Mouse (Mus musculus): ENCODE data around the gene Aars2. TPM values are rescaled to one million over a fixed set of nuclear protein-coding genes. Genes with fewer than 3 reads are reported as not detected.

Gene Aars2
- polyA plus RNA-seq, 1 experiment: not detected

GRCm38 (mm10) chr17:45566360-45567161, 59.9 kb downstream of the Aars2 start:
- no peak for TF ChIP-seq CTCF (IDR thresholded peaks at IDR 0.05; ENCODE audit: insufficient read depth, low read depth, low read length)
- TF ChIP-seq POLR2A (IDR thresholded peaks at IDR 0.05; ENCODE audit: insufficient read depth, low read depth, low read length): 0 out of 2 replicates have a peak, but pooled peaks have one; percentile 22
- 56% methylated on average over 18 of the region's 18 CpGs for WGBS
- Histone ChIP-seq H3K4me1 (ENCODE audit: control insufficient read depth, insufficient read depth, low read length) (peaks cover 15% of the 10 kb centered on the region), H3K27ac (ENCODE audit: insufficient read depth, low read depth, low read length) (no peak overlapping the region), H3K4me3 (ENCODE audit: insufficient read depth, low read depth, low read length) (no peak overlapping the region)

DNA sequence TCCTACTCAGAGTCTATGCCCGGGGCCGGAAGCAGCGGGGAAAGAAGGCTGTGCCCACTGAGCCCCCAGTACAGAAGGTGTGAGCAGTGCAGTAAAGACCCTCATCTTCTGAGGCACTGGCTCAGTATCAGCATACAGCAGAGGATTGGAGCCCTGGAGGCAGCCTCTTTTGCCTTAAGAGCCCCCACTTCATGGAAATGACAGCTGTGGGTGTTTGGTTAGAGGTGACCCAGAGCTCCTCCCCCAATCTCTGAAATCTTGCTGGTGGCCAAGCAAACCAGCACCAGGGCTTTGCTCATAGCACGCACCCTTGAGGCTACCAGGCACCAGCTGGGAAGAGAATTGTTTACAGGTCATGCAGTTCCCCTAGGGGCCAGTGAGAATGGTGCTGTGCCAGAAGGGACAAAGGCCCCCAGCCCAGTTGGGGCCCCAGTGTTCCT, 60.5 kb downstream of the Aars2 start:
- peaks cover 15% of the 10 kb centered on the region for H3K4me1 ChIP-seq (ENCODE audit: control insufficient read depth, insufficient read depth, low read length)
- H3K4me3 ChIP-seq (ENCODE audit: insufficient read depth, low read depth, low read length): no peak overlapping the region
- WGBS: 34% methylated on average over 4 of the region's 4 CpGs
- TF ChIP-seq POLR2A (IDR thresholded peaks at IDR 0.05; ENCODE audit: insufficient read depth, low read depth, low read length): no peak
- no peak for TF ChIP-seq CTCF (IDR thresholded peaks at IDR 0.05; ENCODE audit: insufficient read depth, low read depth, low read length)
- H3K27ac ChIP-seq (ENCODE audit: insufficient read depth, low read depth, low read length): no peak overlapping the region

DNA sequence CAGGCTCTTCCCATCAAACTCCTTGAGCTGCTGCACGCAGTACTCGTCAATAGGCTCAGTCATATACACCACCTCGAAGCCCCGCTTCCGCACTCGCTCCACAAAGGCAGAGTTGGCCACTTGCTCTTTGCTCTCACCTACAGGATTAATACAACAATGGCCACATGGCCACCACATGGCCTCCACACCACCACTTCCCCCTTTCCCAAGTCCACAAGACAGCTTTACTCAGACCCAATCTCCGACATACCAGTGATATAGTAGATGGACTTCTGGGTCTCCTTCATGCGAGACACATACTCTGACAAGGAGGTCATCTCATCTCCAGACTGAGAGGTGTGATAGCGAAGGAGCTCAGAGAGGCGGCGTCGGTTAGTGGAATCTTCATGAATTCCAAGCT, 62.3 kb downstream of the Aars2 start:
- Histone ChIP-seq H3K4me3 (ENCODE audit: insufficient read depth, low read depth, low read length) (no peak overlapping the region), H3K4me1 (ENCODE audit: control insufficient read depth, insufficient read depth, low read length) (peaks cover 15% of the 10 kb centered on the region), H3K27ac (ENCODE audit: insufficient read depth, low read depth, low read length) (no peak overlapping the region)
- no peak for TF ChIP-seq POLR2A (IDR thresholded peaks at IDR 0.05; ENCODE audit: insufficient read depth, low read depth, low read length)
- TF ChIP-seq CTCF (IDR thresholded peaks at IDR 0.05; ENCODE audit: insufficient read depth, low read depth, low read length): no peak
- WGBS: 82% methylated on average over 12 of the region's 12 CpGs

DNA sequence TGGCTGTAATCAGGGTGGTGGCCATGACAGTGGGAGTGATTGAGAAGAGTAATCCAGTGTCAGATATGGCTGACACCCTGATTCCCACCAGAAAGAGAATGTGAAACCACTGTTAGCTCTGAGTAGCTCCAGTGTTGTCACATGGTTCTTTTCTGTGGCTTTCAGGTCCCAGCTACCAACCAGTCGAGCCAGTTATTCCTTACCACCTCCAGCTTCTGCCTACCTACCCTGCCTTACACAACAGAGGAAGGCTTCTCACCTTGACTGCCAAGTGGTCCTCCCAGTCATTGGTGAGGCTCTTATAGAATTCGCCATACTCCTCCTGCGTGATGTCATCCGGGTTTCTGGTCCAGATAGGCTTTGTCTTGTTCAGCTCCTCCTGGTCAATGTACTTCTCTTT, 63.4 kb downstream of the Aars2 start:
- 74% methylated on average over 4 of the region's 4 CpGs for WGBS
- H3K27ac ChIP-seq (ENCODE audit: insufficient read depth, low read depth, low read length): no peak overlapping the region
- H3K4me1 ChIP-seq (ENCODE audit: control insufficient read depth, insufficient read depth, low read length): peaks cover 11% of the 10 kb centered on the region
- no peak overlapping the region for H3K4me3 ChIP-seq (ENCODE audit: insufficient read depth, low read depth, low read length)
- no peak for TF ChIP-seq CTCF (IDR thresholded peaks at IDR 0.05; ENCODE audit: insufficient read depth, low read depth, low read length)
- TF ChIP-seq POLR2A (IDR thresholded peaks at IDR 0.05; ENCODE audit: insufficient read depth, low read depth, low read length): no peak

Other genes with a start within 250 kb of the Aars2 start
- gene Cdc5l, start 73.1 kb upstream of the Aars2 start, polyA plus RNA-seq (2012; ENCODE audit: insufficient read depth, insufficient read length, low replicate concordance, missing spikeins): not detected in 2 replicates
- not detected in 2 replicates for gene Spats1, start 31.4 kb upstream of the Aars2 start, polyA plus RNA-seq (2012; ENCODE audit: insufficient read depth, insufficient read length, low replicate concordance, missing spikeins)
- not detected in 2 replicates for gene Tcte1, start 16.6 kb downstream of the Aars2 start, polyA plus RNA-seq (2012; ENCODE audit: insufficient read depth, insufficient read length, low replicate concordance, missing spikeins)
- 126 TPM in 1 of 2 replicates, not detected in the other for gene Tmem151b, start 42.8 kb downstream of the Aars2 start, polyA plus RNA-seq (2012; ENCODE audit: insufficient read depth, insufficient read length, low replicate concordance, missing spikeins)
- gene Nfkbie, start 48.9 kb downstream of the Aars2 start, polyA plus RNA-seq (2012; ENCODE audit: insufficient read depth, insufficient read length, low replicate concordance, missing spikeins): not detected in 2 replicates
- not detected in 2 replicates for gene Slc35b2, start 57.0 kb downstream of the Aars2 start, polyA plus RNA-seq (2012; ENCODE audit: insufficient read depth, insufficient read length, low replicate concordance, missing spikeins)
- gene Hsp90ab1, start 66.4 kb downstream of the Aars2 start, polyA plus RNA-seq (2012; ENCODE audit: insufficient read depth, insufficient read length, low replicate concordance, missing spikeins): 1,037 and 1,562 TPM in 2 replicates
- gene Slc29a1, start 92.8 kb downstream of the Aars2 start, polyA plus RNA-seq (2012; ENCODE audit: insufficient read depth, insufficient read length, low replicate concordance, missing spikeins): not detected in 2 replicates
- not detected in 2 replicates for gene Mymx, start 95.3 kb downstream of the Aars2 start, polyA plus RNA-seq (2012; ENCODE audit: insufficient read depth, insufficient read length, low replicate concordance, missing spikeins)
- gene Capn11, start 152.5 kb downstream of the Aars2 start, polyA plus RNA-seq (2012; ENCODE audit: insufficient read depth, insufficient read length, low replicate concordance, missing spikeins): not detected in 2 replicates
- not detected in 2 replicates for gene Mrpl14, start 179.5 kb downstream of the Aars2 start, polyA plus RNA-seq (2012; ENCODE audit: insufficient read depth, insufficient read length, low replicate concordance, missing spikeins)
- gene Tmem63b, start 180.1 kb downstream of the Aars2 start, polyA plus RNA-seq (2012; ENCODE audit: insufficient read depth, insufficient read length, low replicate concordance, missing spikeins): 179 TPM in 1 of 2 replicates, not detected in the other
- gene 1600014C23Rik, start 227.0 kb downstream of the Aars2 start, polyA plus RNA-seq (2012; ENCODE audit: insufficient read depth, insufficient read length, low replicate concordance, missing spikeins): not detected in 2 replicates